Mouse (Mus musculus) bone marrow, adult 2 months (tissue): ENCODE results near the gene Scn4a.

ENCODE experiments used
- CTCF ChIP-seq: fragments of 200-500 bp; IDR thresholded peaks from 2 replicates; pipeline ENCODE4 v1.5.1; 2011; ENCODE audit warnings: low read length, control low read depth; ENCODE audit not compliant: control insufficient read depth, insufficient read depth
- POLR2A ChIP-seq: fragments of 200-500 bp; IDR thresholded peaks from 2 replicates; pipeline ENCODE4 v1.6.1; 2011; ENCODE audit warnings: low read depth, mild to moderate bottlenecking, control low read depth, low read length, borderline replicate concordance; ENCODE audit not compliant: control insufficient read depth

DNA sequence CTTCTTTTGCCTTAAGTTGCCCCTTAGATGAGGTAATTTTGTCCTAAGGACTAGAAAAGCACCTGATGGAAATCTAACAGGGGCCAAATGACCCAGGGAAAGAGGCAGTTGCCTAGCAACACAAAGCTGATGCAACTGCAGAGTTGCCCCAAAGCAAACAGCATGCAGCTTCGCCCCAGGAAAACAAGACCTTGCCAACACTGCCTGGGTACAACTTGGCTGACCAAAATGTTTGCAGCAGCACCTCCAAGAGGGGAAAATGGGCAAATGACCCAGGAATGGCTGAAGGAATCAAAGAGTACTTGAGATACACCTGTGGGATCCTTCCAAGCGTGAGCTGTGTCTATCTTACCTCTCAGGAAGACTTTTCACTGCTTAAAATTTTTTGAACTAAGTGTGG, 61.2 kb downstream of the Scn4a start:
- no peak for TF ChIP-seq POLR2A
- TF ChIP-seq CTCF: no peak
